Mouse (Mus musculus) stomach, embryonic 16.5 days (tissue): ENCODE data around the gene Fam189a1. TPM values are rescaled to one million over a fixed set of nuclear protein-coding genes. Genes with fewer than 3 reads are reported as not detected.

ENCODE experiments used
- ATAC-seq: fragments of 200-750 bp; cut with Nextera tagmentation; 2 replicates; pipeline ENCODE4 v1.8.0; 2017; ENCODE audit warnings: moderate number of reproducible peaks, moderate TSS enrichment; ENCODE audit not compliant: insufficient read depth, low FRiP score
- H3K27ac ChIP-seq: fragments of 300-500 bp; sonication (generic); 2 replicates; pipeline ENCODE4 v1.5.1; 2014; ENCODE audit warnings: low read length
- H3K27me3 ChIP-seq: fragments of 300-500 bp; sonication (generic); 2 replicates; pipeline ENCODE4 v1.6.1; 2014; ENCODE audit warnings: low read length, control low read depth, mixed read lengths; ENCODE audit not compliant: control insufficient read depth, insufficient read depth
- H3K36me3 ChIP-seq: fragments of 300-500 bp; sonication (generic); 2 replicates; pipeline ENCODE4 v1.6.1; 2014; ENCODE audit warnings: low read length; ENCODE audit not compliant: control insufficient read depth, insufficient read depth
- H3K4me1 ChIP-seq: fragments of 300-500 bp; sonication (generic); 2 replicates; pipeline ENCODE4 v1.6.1; 2014; ENCODE audit warnings: low read length, control low read depth, mixed read lengths; ENCODE audit not compliant: control insufficient read depth, insufficient read depth
- H3K4me2 ChIP-seq: fragments of 300-500 bp; sonication (generic); 2 replicates; pipeline ENCODE4 v1.6.1; 2014; ENCODE audit warnings: low read depth, low read length, mixed read lengths
- H3K4me3 ChIP-seq: fragments of 300-500 bp; sonication (generic); replicated peaks from 2 replicates; pipeline ENCODE4 v1.5.1; 2014; ENCODE audit warnings: mild to moderate bottlenecking, low read length
- H3K9ac ChIP-seq: fragments of 300-500 bp; sonication (generic); 2 replicates; pipeline ENCODE4 v1.6.1; 2014; ENCODE audit warnings: low read length
- H3K9me3 ChIP-seq: fragments of 300-500 bp; sonication (generic); replicated peaks from 2 replicates; pipeline ENCODE4 v1.6.1; 2016; ENCODE audit warnings: low read length, control low read depth; ENCODE audit not compliant: control insufficient read depth
- WGBS: fragments of 180-500 bp; shearing (Covaris S2); extraction: QIAGEN DNeasy Blood & Tissue Kit; methylation state at CpG from one replicate; pipeline ENCODE4 v1.1.7; 2014; 5-methylcytosine and 5-hydroxymethylcytosine counted together
- polyA plus RNA-seq: library from polyadenylated mRNA; unstranded; fragments of >200 nt; fragmentation: Nextera tagmentation; extraction: Ambion mirVana; gene quantifications from 2 replicates; pipeline ENCODE4 v1.2.1, GENCODE M21; 2015

The Fam189a1 gene
- polyA plus RNA-seq, 1 experiment from 2014 or later: 0.37 TPM

DNA sequence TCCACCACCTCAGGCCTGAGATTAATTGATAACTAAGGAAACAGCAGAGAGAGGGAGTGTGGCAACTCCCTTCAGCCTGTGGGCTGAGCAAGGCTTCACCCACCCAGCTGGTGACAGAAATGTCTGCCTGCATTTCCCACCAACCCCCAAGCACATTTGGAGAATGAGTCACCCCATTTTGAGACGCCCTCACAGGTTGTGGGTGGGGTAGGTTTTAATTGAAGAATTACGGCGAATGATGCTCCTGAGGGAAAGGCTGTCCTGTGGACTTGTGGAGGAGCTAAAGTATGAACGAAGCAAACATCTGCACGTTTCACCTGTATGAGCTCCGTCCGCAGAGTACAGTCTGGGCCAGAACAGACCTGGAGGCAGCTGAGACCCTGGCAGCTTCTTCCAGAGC lies 404.2 kb downstream of the Fam189a1 start:
- H3K4me2 ChIP-seq: no peak overlapping the region
- H3K4me1 ChIP-seq: no peaks in the 10 kb centered on the region
- H3K9me3 ChIP-seq: no peaks in the 10 kb centered on the region
- no peak overlapping the region for H3K4me3 ChIP-seq
- 84% methylated on average over 7 of the region's 7 CpGs for WGBS
- H3K9ac ChIP-seq: no peak overlapping the region
- H3K27ac ChIP-seq: no peak overlapping the region
- no peak for ATAC-seq
- no peaks in the 10 kb centered on the region for H3K27me3 ChIP-seq
- H3K36me3 ChIP-seq: no peaks in the 10 kb centered on the region

DNA sequence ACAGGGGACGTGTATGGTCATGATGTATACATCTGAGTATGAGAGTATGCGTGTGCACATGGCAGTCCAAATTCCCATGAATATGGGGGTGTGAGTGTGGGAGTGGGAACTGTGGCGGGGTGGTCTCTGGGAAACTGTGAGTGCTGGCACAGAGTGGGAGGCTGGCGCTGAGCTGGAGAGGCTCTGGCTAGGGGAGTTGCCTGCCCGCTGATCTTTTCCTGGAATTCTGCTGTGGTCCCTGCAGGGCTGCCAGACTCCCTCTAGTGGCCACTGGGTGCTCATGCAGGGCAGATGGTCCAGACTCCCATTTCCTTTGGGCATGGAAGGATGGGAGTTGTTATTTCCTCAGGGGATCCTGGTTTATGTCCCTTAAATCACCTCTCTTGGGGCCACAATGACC lies 404.9 kb downstream of the Fam189a1 start:
- Histone ChIP-seq H3K4me3 (no peak overlapping the region), H3K9ac (no peak overlapping the region), H3K27me3 (no peaks in the 10 kb centered on the region), H3K36me3 (no peaks in the 10 kb centered on the region), H3K4me2 (no peak overlapping the region), H3K4me1 (no peaks in the 10 kb centered on the region), H3K9me3 (no peaks in the 10 kb centered on the region), H3K27ac (no peak overlapping the region)
- WGBS: 26% methylated on average over 5 of the region's 5 CpGs
- ATAC-seq: peak; percentile 39; the same call in 1 of the 2 replicates

DNA sequence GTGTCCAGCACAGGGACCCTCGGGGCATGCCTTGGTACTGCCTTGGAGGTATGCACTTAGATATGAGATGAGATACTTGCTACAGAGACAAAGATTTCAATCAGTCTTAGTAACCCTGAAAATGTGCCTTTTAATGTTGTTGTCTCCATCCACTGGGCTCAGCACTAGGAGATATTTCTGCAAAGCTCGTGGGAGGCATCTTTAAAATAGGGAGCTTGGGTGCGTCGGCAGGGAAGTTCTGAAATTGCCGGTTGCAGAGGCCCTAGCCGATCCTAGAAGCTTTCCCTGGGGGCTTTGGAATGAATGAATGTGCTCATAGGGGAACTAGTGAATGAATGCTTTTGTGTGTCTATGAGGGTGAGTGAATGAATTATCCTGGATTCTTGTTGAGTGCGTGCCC lies 412.8 kb downstream of the Fam189a1 start:
- H3K27ac ChIP-seq: no peak overlapping the region
- H3K4me1 ChIP-seq: no peaks in the 10 kb centered on the region
- no peak for ATAC-seq
- no peaks in the 10 kb centered on the region for H3K36me3 ChIP-seq
- WGBS: 85% methylated on average over 7 of the region's 7 CpGs
- H3K4me2 ChIP-seq: no peak overlapping the region
- H3K9ac ChIP-seq: no peak overlapping the region
- H3K27me3 ChIP-seq: no peaks in the 10 kb centered on the region
- H3K9me3 ChIP-seq: no peaks in the 10 kb centered on the region
- H3K4me3 ChIP-seq: no peak overlapping the region

DNA sequence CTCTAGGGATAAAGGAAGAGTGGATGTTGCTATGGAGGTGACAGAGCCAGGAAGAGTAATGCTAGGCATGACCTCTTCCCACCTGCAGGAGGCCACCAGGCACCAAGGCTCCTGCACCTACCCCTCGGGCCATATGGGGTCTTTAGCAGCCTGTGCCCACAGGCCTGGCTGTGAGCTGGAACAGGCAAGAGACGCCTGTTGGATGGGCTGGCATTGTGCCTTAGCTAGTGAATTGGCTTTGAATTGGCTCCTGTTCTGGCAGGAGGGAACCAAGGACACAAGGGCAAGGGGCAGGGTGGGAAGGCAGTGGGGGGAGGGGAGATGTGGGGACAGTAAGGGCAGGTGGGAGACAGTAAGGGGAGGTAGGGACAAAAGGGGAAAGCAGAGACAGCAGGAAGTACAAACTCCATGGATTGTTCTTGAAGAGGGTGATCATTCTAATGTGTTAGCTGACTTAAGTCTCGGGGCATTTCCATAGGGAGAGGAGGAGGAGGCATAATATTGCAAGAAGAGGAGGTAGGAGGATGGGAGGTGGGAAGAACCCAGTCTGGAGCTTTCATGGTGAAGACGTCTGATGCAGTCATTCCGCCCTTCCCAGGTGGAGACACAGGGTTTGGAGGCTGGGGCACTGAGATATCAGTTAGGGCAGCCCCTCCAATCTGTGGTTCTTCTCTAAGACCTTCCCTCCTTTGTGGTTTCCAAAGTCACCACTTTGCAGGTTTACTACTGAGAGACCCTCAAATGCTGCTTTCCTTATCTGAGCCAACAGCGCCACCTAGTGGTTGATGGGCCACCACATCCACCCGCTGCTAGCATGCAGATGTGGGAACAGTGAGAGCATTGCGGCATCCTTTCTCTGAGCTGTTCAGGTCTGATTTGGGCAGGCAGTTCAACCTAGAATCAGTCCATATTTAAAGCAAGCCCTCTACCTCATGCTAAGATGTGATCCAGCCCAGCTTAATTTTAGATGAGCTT lies 414.8 kb downstream of the Fam189a1 start:
- Histone ChIP-seq H3K9ac (no peak overlapping the region), H3K9me3 (no peaks in the 10 kb centered on the region), H3K27me3 (no peaks in the 10 kb centered on the region), H3K4me2 (no peak overlapping the region), H3K36me3 (no peaks in the 10 kb centered on the region), H3K4me3 (no peak overlapping the region), H3K27ac (no peak overlapping the region), H3K4me1 (no peaks in the 10 kb centered on the region)
- no peak; the same call in 1 of the 2 replicates for ATAC-seq
- 32% methylated on average over 8 of the region's 8 CpGs for WGBS

DNA sequence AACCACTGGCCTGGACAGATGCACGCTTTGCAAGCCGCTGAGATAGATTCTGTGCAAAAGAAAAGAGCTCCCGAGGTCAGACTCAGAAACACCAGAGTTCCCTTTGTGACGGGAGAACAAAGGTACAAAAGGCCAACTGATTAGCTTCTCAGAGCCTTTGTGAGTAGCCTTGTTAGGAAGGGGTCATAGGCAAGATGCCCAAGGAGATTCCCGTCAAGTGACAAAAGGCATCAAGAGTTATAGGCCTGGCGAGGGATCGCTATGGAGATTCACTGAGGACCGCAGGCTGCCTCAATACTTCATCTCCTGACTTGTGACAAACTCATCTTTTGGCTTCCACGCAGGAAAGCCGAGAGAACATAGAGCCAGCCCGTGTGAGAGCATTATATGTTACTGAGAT lies 417.2 kb downstream of the Fam189a1 start:
- no peaks in the 10 kb centered on the region for H3K36me3 ChIP-seq
- no peak overlapping the region for H3K9ac ChIP-seq
- H3K4me3 ChIP-seq: no peak overlapping the region
- no peak overlapping the region for H3K27ac ChIP-seq
- H3K4me1 ChIP-seq: no peaks in the 10 kb centered on the region
- H3K4me2 ChIP-seq: no peak overlapping the region
- WGBS: 68% methylated on average over 11 of the region's 11 CpGs
- no peaks in the 10 kb centered on the region for H3K9me3 ChIP-seq
- no peaks in the 10 kb centered on the region for H3K27me3 ChIP-seq
- ATAC-seq: no peak

DNA sequence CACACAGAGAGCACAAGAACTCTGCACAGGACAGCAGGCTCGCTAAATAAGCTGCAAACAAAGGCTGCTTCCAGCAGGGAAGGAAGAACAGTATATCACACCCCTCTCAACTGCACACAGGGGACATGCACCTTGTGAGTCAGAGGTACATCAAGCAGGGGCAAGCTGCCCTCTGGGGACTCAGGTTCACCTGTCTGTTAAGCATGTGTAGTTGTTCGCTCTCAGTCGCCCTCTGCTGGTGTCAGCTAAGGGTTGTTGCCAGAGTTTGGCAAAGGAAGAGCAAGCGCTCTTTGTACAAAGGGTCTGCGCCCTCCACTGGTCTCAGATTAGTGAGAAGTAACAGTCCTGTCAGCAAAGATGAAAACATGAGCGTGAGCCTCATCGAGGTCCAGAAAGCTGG lies 426.6 kb downstream of the Fam189a1 start:
- Histone ChIP-seq H3K4me1 (no peaks in the 10 kb centered on the region), H3K4me3 (no peak overlapping the region)
- no peak for ATAC-seq

DNA sequence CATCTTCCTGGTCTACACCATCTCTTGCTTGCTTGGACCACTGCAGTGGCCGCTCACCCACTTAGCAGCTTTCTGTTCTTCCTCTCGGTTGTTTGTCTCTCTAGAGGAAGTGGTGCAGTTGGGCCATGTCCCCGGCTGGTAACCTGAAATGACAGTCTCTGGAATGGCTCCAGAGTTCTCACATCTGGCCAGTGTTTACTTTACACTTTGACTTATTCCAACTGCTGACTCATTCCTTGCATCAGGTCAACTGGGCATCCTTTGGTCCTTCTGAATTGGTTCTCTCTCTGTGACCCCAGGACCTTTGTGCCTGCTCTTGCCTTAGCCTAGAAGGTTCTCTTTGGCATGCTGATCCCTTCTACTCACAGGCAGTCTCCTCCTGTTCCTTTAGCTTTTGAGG lies 427.6 kb downstream of the Fam189a1 start:
- 47% methylated on average over 3 of the region's 3 CpGs for WGBS
- no peak for ATAC-seq

More for the DNA sequence above, 426.6 kb downstream of the Fam189a1 start:
- WGBS: 21% methylated on average over 7 of the region's 7 CpGs
- H3K4me2 ChIP-seq: no peak overlapping the region
- H3K27ac ChIP-seq: no peak overlapping the region
- H3K36me3 ChIP-seq: no peaks in the 10 kb centered on the region
- no peaks in the 10 kb centered on the region for H3K9me3 ChIP-seq
- no peak overlapping the region for H3K9ac ChIP-seq
- H3K27me3 ChIP-seq: no peaks in the 10 kb centered on the region

DNA sequence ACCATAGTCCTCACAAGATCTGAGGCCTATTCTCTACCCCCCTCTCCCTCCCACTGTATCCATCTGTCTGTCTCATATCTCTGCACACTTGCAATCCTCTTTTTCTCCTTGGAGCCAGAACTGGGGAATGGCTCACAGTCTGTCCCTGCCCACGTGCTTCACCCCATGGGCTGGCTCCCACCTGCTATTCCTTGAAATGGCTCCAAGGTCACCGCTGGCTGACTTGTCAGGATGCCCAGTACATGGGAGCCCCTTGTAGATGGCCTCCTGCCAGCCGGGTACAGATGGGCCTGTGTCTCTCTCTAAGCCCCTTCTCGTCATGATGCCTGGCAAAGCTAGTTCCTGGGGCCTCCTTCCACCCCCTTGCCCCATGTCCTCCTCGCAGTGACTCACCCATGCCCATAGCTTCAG lies 428.2 kb downstream of the Fam189a1 start:
- H3K4me3 ChIP-seq: no peak overlapping the region
- H3K4me2 ChIP-seq: no peak overlapping the region
- ATAC-seq: peak; percentile 10; the same call in 1 of the 2 replicates
- 77% methylated on average over 5 of the region's 5 CpGs for WGBS
- H3K9ac ChIP-seq: no peak overlapping the region
- H3K36me3 ChIP-seq: no peaks in the 10 kb centered on the region
- H3K27me3 ChIP-seq: no peaks in the 10 kb centered on the region
- H3K4me1 ChIP-seq: no peaks in the 10 kb centered on the region
- no peak overlapping the region for H3K27ac ChIP-seq
- no peaks in the 10 kb centered on the region for H3K9me3 ChIP-seq

More for the DNA sequence above, 427.6 kb downstream of the Fam189a1 start:
- Histone ChIP-seq H3K4me1 (no peaks in the 10 kb centered on the region), H3K9ac (no peak overlapping the region), H3K36me3 (no peaks in the 10 kb centered on the region), H3K4me3 (no peak overlapping the region), H3K4me2 (no peak overlapping the region), H3K9me3 (no peaks in the 10 kb centered on the region), H3K27me3 (no peaks in the 10 kb centered on the region), H3K27ac (no peak overlapping the region)

DNA sequence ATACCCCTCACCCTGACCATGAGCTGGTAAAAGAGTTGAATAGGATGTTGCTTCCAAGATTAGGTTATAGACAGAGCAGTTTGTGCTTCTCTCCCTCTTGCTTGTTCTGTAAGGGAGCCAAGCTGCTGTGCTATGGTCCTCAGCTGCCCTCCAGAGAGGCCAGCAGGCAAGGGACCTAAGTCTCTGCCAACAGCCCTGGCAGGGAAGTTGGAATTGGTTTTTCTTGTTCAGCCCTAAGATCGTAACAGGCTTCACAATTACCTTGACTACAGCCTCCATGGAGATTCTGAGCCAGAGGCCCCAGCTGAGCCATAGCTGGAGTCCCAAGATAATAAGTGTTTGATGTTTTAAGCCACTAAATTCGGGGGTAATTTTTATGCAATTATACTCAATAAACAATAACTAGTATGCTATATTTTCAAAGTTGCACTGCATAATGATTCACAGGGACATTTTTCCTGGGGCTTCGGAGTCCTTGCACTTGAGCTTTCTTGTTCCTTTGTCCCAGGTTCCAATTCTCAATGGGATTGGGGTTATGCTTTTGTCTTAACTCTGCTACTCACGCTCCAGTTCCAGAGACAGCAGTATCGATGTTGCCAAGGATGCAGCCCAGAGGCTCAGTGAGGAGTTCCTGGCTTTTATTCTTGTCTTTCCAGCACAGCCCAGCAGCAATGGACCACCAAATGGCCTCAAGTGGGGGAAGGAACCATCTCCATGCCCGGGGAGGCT lies 430.2 kb downstream of the Fam189a1 start:
- Histone ChIP-seq H3K27ac (no peak overlapping the region), H3K4me2 (no peak overlapping the region), H3K9ac (no peak overlapping the region), H3K27me3 (no peaks in the 10 kb centered on the region), H3K9me3 (no peaks in the 10 kb centered on the region), H3K36me3 (no peaks in the 10 kb centered on the region), H3K4me1 (no peaks in the 10 kb centered on the region), H3K4me3 (no peak overlapping the region)
- 77% methylated on average over 6 of the region's 6 CpGs for WGBS
- no peak for ATAC-seq
